Mouse (Mus musculus): ENCODE measurements at regions not wholly inside any gene's neighbourhood (a gene's known extent, or its start where the extent isn't known, plus 50 kb on each side); places are given as distances from the start of the nearest gene placed in this dataset.

GRCm38 (mm10) chr3:9066374-9066773 is 543.5 kb downstream of the Zfp704 start:
- TF ChIP-seq CTCF (IDR thresholded peaks at IDR 0.05; ENCODE audit: low read depth, low read length) = no peak
- TF ChIP-seq POLR2A (IDR thresholded peaks at IDR 0.05; ENCODE audit: insufficient read depth, low read length) = no peak
- no peak for TF ChIP-seq EP300 (IDR thresholded peaks at IDR 0.05; ENCODE audit: insufficient read depth, low read depth, low read length)

Data from ES-Bruce4 (cell line).